Mouse (Mus musculus): ENCODE results near the gene Csnk2a2. TPM values are rescaled to one million over a fixed set of nuclear protein-coding genes. Genes with fewer than 3 reads are reported as not detected.
A peak's percentile ranks its signal among the peaks of the same experiment; 100 is the strongest.

The Csnk2a2 gene
- polyA plus RNA-seq (2014; fragmentation: Nextera tagmentation; extraction: Ambion mirVana) = 15.8 and 16.1 TPM in 2 replicates

DNA sequence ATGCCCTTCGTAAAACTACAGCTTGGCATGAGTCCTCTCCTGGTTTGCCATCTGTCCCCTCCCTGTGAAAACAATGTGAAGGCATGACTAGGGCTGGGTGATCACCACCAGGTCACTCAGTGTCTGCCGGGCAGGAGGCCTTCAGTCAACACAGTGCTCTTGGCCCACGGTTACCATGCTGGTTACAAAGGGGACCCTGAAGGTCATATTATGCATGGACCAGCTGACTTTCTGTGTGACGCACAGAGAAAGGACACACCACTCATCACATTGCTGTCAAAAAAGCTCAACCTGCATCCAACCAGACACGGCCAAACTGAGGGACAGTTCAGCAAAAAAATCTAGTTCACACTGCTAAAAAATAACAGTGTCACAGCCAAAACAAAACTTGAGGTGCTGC, at the start of gene Csnk2a2:
TSS of gene Csnk2a2 (minus strand) at position 34 of the 400 bp plus-strand sequence.
- DNase-seq (ENCODE audit: low spot score) (no peak), ATAC-seq (ENCODE audit: low FRiP score) (no peak)
- Histone ChIP-seq H3K4me2 (replicated peaks) (peak within 1 kb of the TSS; percentile 95), H3K36me3 (replicated peaks; ENCODE audit: control insufficient read depth, insufficient read depth) (peaks cover 16% of the 10 kb centered on the region), H3K4me3 (replicated peaks; ENCODE audit: low read length) (peak within 1 kb of the TSS; percentile 95), H3K9me3 (ENCODE audit: control insufficient read depth, low read length) (no peaks in the 10 kb centered on the region), H3K27ac (no peak within 1 kb of the TSS), H3K9ac (peak within 1 kb of the TSS; percentile 97), H3K4me1 (replicated peaks; ENCODE audit: control insufficient read depth, insufficient read depth, low read length) (peaks cover 13% of the 10 kb centered on the region), H3K27me3 (ENCODE audit: control insufficient read depth, insufficient read depth, low read length) (no peaks in the 10 kb centered on the region)
- 87% methylated on average over 5 of the region's 5 CpGs for WGBS

- H3K9me3 ChIP-seq (ENCODE audit: control insufficient read depth, low read length) = no peaks in the 10 kb centered on the region
Observed at GRCm38 (mm10) chr8:95539487-95539886, 49.6 kb upstream of the Csnk2a2 start.

DNA sequence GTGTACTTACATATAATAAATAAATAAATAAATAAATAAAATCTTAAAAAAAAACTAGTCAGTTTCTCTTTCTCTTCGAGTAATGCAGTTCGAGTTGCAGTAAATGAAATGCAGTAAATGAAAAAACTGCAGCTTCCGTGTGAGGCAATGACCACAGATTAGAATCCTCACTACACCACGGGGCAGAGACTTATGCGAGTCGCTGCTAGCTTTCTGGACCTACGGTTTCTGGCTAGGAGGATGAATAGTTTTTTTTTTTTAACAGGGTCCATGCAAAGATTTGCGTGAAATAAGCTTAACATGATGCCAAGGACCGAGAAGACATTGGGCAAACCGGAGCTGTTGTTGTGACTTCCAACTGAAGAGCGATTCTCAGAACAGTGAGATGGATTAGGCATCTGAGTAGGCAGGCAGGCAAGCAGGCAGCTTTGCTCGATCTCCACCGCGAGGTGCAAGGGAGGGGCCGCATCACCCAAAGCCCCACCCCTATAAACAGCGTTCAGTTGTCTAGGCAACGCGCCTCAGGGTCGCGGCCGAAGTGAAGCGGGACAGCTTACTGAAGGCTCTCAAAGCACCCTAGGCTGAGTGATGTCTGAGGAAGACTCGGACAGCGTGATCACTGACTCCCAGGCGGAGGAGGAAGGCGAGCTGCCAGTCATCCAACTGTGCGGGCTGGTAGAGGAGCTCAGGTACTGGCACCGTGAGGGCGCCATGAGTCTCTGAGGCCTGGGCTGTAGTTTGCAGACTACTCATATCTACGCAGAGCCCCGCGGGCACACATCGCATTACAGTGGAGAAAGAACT, 43.9 kb upstream of the Csnk2a2 start, which contains the start of gene Ccdc113:
TSS of gene Ccdc113 (plus strand) at position 502 of the 804 bp plus-strand sequence.
- peak within 1 kb of the TSS; percentile 64 for H3K4me2 ChIP-seq (replicated peaks)
- H3K36me3 ChIP-seq (replicated peaks; ENCODE audit: control insufficient read depth, insufficient read depth) = no peaks in the 10 kb centered on the region
- 6% methylated on average over 33 of the region's 33 CpGs for WGBS
- ATAC-seq (ENCODE audit: low FRiP score) (peak; percentile 89), DNase-seq (ENCODE audit: low spot score) (peak; percentile 55)
- H3K4me1 ChIP-seq (replicated peaks; ENCODE audit: control insufficient read depth, insufficient read depth, low read length) = no peaks in the 10 kb centered on the region
- H3K9me3 ChIP-seq (ENCODE audit: control insufficient read depth, low read length) = no peaks in the 10 kb centered on the region
- H3K9ac ChIP-seq = peak within 1 kb of the TSS; percentile 48
- no peaks in the 10 kb centered on the region for H3K27me3 ChIP-seq (ENCODE audit: control insufficient read depth, insufficient read depth, low read length)
- H3K4me3 ChIP-seq (replicated peaks; ENCODE audit: low read length) = peak within 1 kb of the TSS; percentile 36
- no peak within 1 kb of the TSS; the same call in 1 of the 2 replicates for H3K27ac ChIP-seq

More at GRCm38 (mm10) chr8:95539487-95539886, 49.6 kb upstream of the Csnk2a2 start:
- no peak for ATAC-seq (ENCODE audit: low FRiP score)
- no peaks in the 10 kb centered on the region for H3K36me3 ChIP-seq (replicated peaks; ENCODE audit: control insufficient read depth, insufficient read depth)
- no peak overlapping the region for H3K4me2 ChIP-seq (replicated peaks)
- H3K27me3 ChIP-seq (ENCODE audit: control insufficient read depth, insufficient read depth, low read length) = no peaks in the 10 kb centered on the region
- H3K27ac ChIP-seq = no peak overlapping the region
- H3K4me3 ChIP-seq (replicated peaks; ENCODE audit: low read length) = no peak overlapping the region
- WGBS = 84% methylated on average over 5 of the region's 5 CpGs
- H3K4me1 ChIP-seq (replicated peaks; ENCODE audit: control insufficient read depth, insufficient read depth, low read length) = no peaks in the 10 kb centered on the region
- no peak for DNase-seq (ENCODE audit: low spot score)
- H3K9ac ChIP-seq = no peak overlapping the region

GRCm38 (mm10) chr8:95532206-95532605, 42.4 kb upstream of the Csnk2a2 start:
- Histone ChIP-seq H3K9ac (no peak overlapping the region), H3K4me1 (replicated peaks; ENCODE audit: control insufficient read depth, insufficient read depth, low read length) (no peaks in the 10 kb centered on the region), H3K4me2 (replicated peaks) (no peak overlapping the region), H3K4me3 (replicated peaks; ENCODE audit: low read length) (no peak overlapping the region), H3K27ac (no peak overlapping the region), H3K9me3 (ENCODE audit: control insufficient read depth, low read length) (no peaks in the 10 kb centered on the region), H3K36me3 (replicated peaks; ENCODE audit: control insufficient read depth, insufficient read depth) (no peaks in the 10 kb centered on the region), H3K27me3 (ENCODE audit: control insufficient read depth, insufficient read depth, low read length) (no peaks in the 10 kb centered on the region)
- no peak for ATAC-seq (ENCODE audit: low FRiP score)
- DNase-seq (ENCODE audit: low spot score) = no peak
- WGBS = 62% methylated on average over 4 of the region's 4 CpGs

GRCm38 (mm10) chr8:95528750-95529310, 39.0 kb upstream of the Csnk2a2 start:
- H3K4me1 ChIP-seq (replicated peaks; ENCODE audit: control insufficient read depth, insufficient read depth, low read length) = no peaks in the 10 kb centered on the region
- H3K27ac ChIP-seq = no peak overlapping the region
- no peaks in the 10 kb centered on the region for H3K9me3 ChIP-seq (ENCODE audit: control insufficient read depth, low read length)
- ATAC-seq (ENCODE audit: low FRiP score) = no peak
- H3K27me3 ChIP-seq (ENCODE audit: control insufficient read depth, insufficient read depth, low read length) = no peaks in the 10 kb centered on the region
- DNase-seq (ENCODE audit: low spot score) = no peak
- no peak overlapping the region for H3K4me3 ChIP-seq (replicated peaks; ENCODE audit: low read length)
- no peaks in the 10 kb centered on the region for H3K36me3 ChIP-seq (replicated peaks; ENCODE audit: control insufficient read depth, insufficient read depth)
- H3K9ac ChIP-seq = no peak overlapping the region
- 59% methylated on average over 9 of the region's 9 CpGs for WGBS
- no peak overlapping the region for H3K4me2 ChIP-seq (replicated peaks)

- ATAC-seq (ENCODE audit: low FRiP score) (no peak), DNase-seq (ENCODE audit: low spot score) (no peak)
- Histone ChIP-seq H3K36me3 (replicated peaks; ENCODE audit: control insufficient read depth, insufficient read depth) (no peaks in the 10 kb centered on the region), H3K4me1 (replicated peaks; ENCODE audit: control insufficient read depth, insufficient read depth, low read length) (no peaks in the 10 kb centered on the region), H3K4me3 (replicated peaks; ENCODE audit: low read length) (no peak overlapping the region), H3K27ac (no peak overlapping the region), H3K4me2 (replicated peaks) (no peak overlapping the region), H3K9ac (no peak overlapping the region), H3K9me3 (ENCODE audit: control insufficient read depth, low read length) (no peaks in the 10 kb centered on the region), H3K27me3 (ENCODE audit: control insufficient read depth, insufficient read depth, low read length) (no peaks in the 10 kb centered on the region)
- WGBS = 64% methylated on average over 10 of the region's 10 CpGs
Observed at GRCm38 (mm10) chr8:95528194-95528593, 38.4 kb upstream of the Csnk2a2 start.

- DNase-seq (ENCODE audit: low spot score) (no peak), ATAC-seq (ENCODE audit: low FRiP score) (no peak)
- Histone ChIP-seq H3K4me2 (replicated peaks) (no peak overlapping the region), H3K4me1 (replicated peaks; ENCODE audit: control insufficient read depth, insufficient read depth, low read length) (no peaks in the 10 kb centered on the region), H3K9ac (no peak overlapping the region), H3K9me3 (ENCODE audit: control insufficient read depth, low read length) (no peaks in the 10 kb centered on the region), H3K4me3 (replicated peaks; ENCODE audit: low read length) (no peak overlapping the region), H3K36me3 (replicated peaks; ENCODE audit: control insufficient read depth, insufficient read depth) (no peaks in the 10 kb centered on the region), H3K27me3 (ENCODE audit: control insufficient read depth, insufficient read depth, low read length) (no peaks in the 10 kb centered on the region), H3K27ac (no peak overlapping the region)
- WGBS = 91% methylated on average over 4 of the region's 4 CpGs
Observed at GRCm38 (mm10) chr8:95523991-95524390, 34.2 kb upstream of the Csnk2a2 start.

GRCm38 (mm10) chr8:95516928-95517327, 27.1 kb upstream of the Csnk2a2 start:
- Histone ChIP-seq H3K4me3 (replicated peaks; ENCODE audit: low read length) (no peak overlapping the region), H3K27me3 (ENCODE audit: control insufficient read depth, insufficient read depth, low read length) (no peaks in the 10 kb centered on the region), H3K9ac (no peak overlapping the region), H3K9me3 (ENCODE audit: control insufficient read depth, low read length) (no peaks in the 10 kb centered on the region), H3K4me2 (replicated peaks) (no peak overlapping the region), H3K4me1 (replicated peaks; ENCODE audit: control insufficient read depth, insufficient read depth, low read length) (no peaks in the 10 kb centered on the region), H3K36me3 (replicated peaks; ENCODE audit: control insufficient read depth, insufficient read depth) (no peaks in the 10 kb centered on the region), H3K27ac (no peak overlapping the region)
- WGBS = 96% methylated on average over 6 of the region's 6 CpGs
- DNase-seq (ENCODE audit: low spot score) (no peak), ATAC-seq (ENCODE audit: low FRiP score) (no peak)

- ATAC-seq (ENCODE audit: low FRiP score) = no peak
- no peaks in the 10 kb centered on the region for H3K36me3 ChIP-seq (replicated peaks; ENCODE audit: control insufficient read depth, insufficient read depth)
- 79% methylated on average over 4 of the region's 4 CpGs for WGBS
- no peak overlapping the region for H3K4me2 ChIP-seq (replicated peaks)
- no peak overlapping the region for H3K4me3 ChIP-seq (replicated peaks; ENCODE audit: low read length)
- H3K4me1 ChIP-seq (replicated peaks; ENCODE audit: control insufficient read depth, insufficient read depth, low read length) = no peaks in the 10 kb centered on the region
- no peak overlapping the region for H3K9ac ChIP-seq
- H3K27me3 ChIP-seq (ENCODE audit: control insufficient read depth, insufficient read depth, low read length) = no peaks in the 10 kb centered on the region
- no peak for DNase-seq (ENCODE audit: low spot score)
- no peaks in the 10 kb centered on the region for H3K9me3 ChIP-seq (ENCODE audit: control insufficient read depth, low read length)
- no peak overlapping the region for H3K27ac ChIP-seq
Observed at GRCm38 (mm10) chr8:95513219-95513618, 23.4 kb upstream of the Csnk2a2 start.

Measured in hindbrain, embryonic 14.5 days (tissue).